Mouse (Mus musculus) ES-E14 (cell line): ENCODE measurements around the gene Car7.

Source experiments
- MAFK ChIP-seq: IDR thresholded peaks from 2 replicates; pipeline ENCODE4 v1.6.1; 2014; ENCODE audit warnings: mild to moderate bottlenecking, low read depth, low read length, inconsistent platforms; ENCODE audit not compliant: insufficient read depth
- ZC3H11A ChIP-seq: IDR thresholded peaks from 2 replicates; pipeline ENCODE4 v1.6.1; 2012; ENCODE audit warnings: low read depth, mild to moderate bottlenecking, inconsistent platforms, low read length, borderline replicate concordance

DNA sequence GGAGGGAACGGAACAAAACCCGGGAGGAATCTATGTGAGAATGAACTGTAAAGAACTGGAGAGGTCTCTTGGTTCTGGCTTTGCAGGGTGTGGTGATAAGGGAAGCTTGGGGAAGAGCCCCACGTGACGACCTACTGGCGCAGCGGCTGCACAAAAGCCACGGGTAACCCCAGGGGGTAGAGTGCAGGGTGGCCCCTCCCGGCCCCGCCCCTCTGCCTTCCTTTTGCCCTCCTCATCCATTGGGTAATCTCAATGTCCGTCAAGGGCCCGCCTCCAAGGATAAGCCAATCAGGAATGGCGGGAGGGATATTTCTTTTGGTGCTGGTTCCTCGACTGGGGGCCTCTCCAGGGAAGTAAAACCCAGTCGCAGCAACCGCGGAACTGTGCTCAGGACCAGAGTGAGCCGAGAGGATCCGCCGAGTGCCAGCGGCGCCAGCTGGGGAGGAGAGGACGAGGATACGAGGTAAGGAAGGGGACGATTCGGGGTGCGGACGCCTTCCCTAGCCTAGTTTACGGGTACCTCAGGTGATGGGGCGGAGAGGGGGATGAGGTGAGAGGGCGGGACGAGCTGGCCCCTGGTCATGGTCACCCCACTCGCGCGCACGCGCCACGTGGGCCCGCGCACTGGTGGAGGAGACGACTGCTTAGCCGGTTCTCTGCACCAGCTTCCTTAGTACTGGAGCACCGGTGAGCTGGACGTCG lies 56.8 kb downstream of the Car7 start, which contains the start of gene Pdp2:
- TF ChIP-seq ZC3H11A (no peak), MAFK (no peak)
